Mouse (Mus musculus) spleen, postnatal 0 days (tissue): ENCODE data around the gene H3f3a. TPM values are rescaled to one million over a fixed set of nuclear protein-coding genes. Genes with fewer than 3 reads are reported as not detected.

ENCODE experiments used
- polyA plus RNA-seq: library from polyadenylated mRNA; unstranded; fragments of >200 nt; fragmentation: Nextera tagmentation; extraction: Ambion mirVana; gene quantifications from 2 replicates; pipeline ENCODE4 v1.2.1, GENCODE M21; 2015

The H3f3a gene
- polyA plus RNA-seq, result 2,428 and 2,593 TPM in 2 replicates

GRCm38 (mm10) chr1:180813885-180814740, at the start of gene H3f3a:
H3f3a (minus strand) TSS chr1:180813943.

GRCm38 (mm10) chr1:180850316-180851270, 36.9 kb upstream of the H3f3a start, which contains the start of gene Sde2:
Sde2 (plus strand) TSS chr1:180851127.

Other genes starting within 250 kb of the H3f3a start
- 52.5 and 55.9 TPM in 2 replicates for gene Parp1, start 245.0 kb downstream of the H3f3a start, polyA plus RNA-seq
- 12.7 and 13.4 TPM in 2 replicates for gene Lin9, start 172.8 kb downstream of the H3f3a start, polyA plus RNA-seq
- gene Mixl1, start 116.9 kb downstream of the H3f3a start, polyA plus RNA-seq, result not detected in 2 replicates
- gene Acbd3, start 87.9 kb downstream of the H3f3a start, polyA plus RNA-seq, result 11.3 and 13.9 TPM in 2 replicates
- gene Sde2, start 37.2 kb upstream of the H3f3a start, polyA plus RNA-seq, result 25.3 and 27.8 TPM in 2 replicates
- gene Lefty2, start 79.2 kb upstream of the H3f3a start, polyA plus RNA-seq, result 0.05 TPM in 1 of 2 replicates, not detected in the other
- 82.2 and 100 TPM in 2 replicates for gene Pycr2, start 90.3 kb upstream of the H3f3a start, polyA plus RNA-seq
- gene Lefty1, start 121.1 kb upstream of the H3f3a start, polyA plus RNA-seq, result 4.7 and 4.9 TPM in 2 replicates
- gene Tmem63a, start 128.4 kb upstream of the H3f3a start, polyA plus RNA-seq, result 11.9 and 12.4 TPM in 2 replicates
- 2.4 and 3.7 TPM in 2 replicates for gene Ephx1, start 207.0 kb upstream of the H3f3a start, polyA plus RNA-seq
- gene 9130409I23Rik, start 237.3 kb upstream of the H3f3a start, polyA plus RNA-seq, result not detected in 2 replicates